Mouse (Mus musculus) brain, embryonic 14.5 days (tissue): ENCODE data around the gene Cadps2.

Experiments
- CTCF ChIP-seq: fragments of 200-500 bp; IDR thresholded peaks from 2 replicates; pipeline ENCODE4 v1.5.1; 2012; ENCODE audit warnings: inconsistent platforms, mild to moderate bottlenecking, moderate library complexity, borderline replicate concordance; ENCODE audit not compliant: insufficient read depth, insufficient read length; ENCODE audit errors: extremely low read depth
- POLR2A ChIP-seq: fragments of 200-500 bp; IDR thresholded peaks from 2 replicates; pipeline ENCODE4 v1.6.1; 2012; ENCODE audit warnings: mild to moderate bottlenecking, inconsistent platforms, borderline replicate concordance; ENCODE audit not compliant: poor library complexity, insufficient read depth, insufficient read length, severe bottlenecking; ENCODE audit errors: extremely low read depth

GRCm38 (mm10) chr6:23386711-23387110 is 452.5 kb downstream of the Cadps2 start:
- TF ChIP-seq CTCF (no peak), POLR2A (no peak)
